Mouse (Mus musculus) midbrain, postnatal 0 days (tissue): ENCODE measurements around the gene Dbh. TPM values are rescaled to one million over a fixed set of nuclear protein-coding genes. Genes with fewer than 3 reads are reported as not detected.

ENCODE experiments used
- ATAC-seq: fragments of 200-750 bp; cut with Nextera tagmentation; 2 replicates; pipeline ENCODE4 v1.8.0; 2017; ENCODE audit warnings: moderate number of reproducible peaks, mild to moderate bottlenecking, moderate TSS enrichment, moderate library complexity; ENCODE audit not compliant: low FRiP score
- DNase-seq: peaks from one replicate; pipeline ENCODE4 v3.0.0-alpha.2; 2015; ENCODE audit warnings: low spot score
- H3K27ac ChIP-seq: fragments of 300-500 bp; sonication (generic); 2 replicates; pipeline ENCODE4 v1.5.1; 2014; ENCODE audit warnings: low read depth, mild to moderate bottlenecking, low read length, mixed read lengths
- H3K27me3 ChIP-seq: fragments of 300-500 bp; sonication (generic); 2 replicates; pipeline ENCODE4 v1.6.1; 2014; ENCODE audit warnings: low read length, control low read depth, mixed read lengths; ENCODE audit not compliant: insufficient read depth
- H3K36me3 ChIP-seq: fragments of 300-500 bp; sonication (generic); 2 replicates; pipeline ENCODE4 v1.6.1; 2014; ENCODE audit warnings: low read length, control low read depth, mixed read lengths; ENCODE audit not compliant: insufficient read depth
- H3K4me1 ChIP-seq: fragments of 300-500 bp; sonication (generic); 2 replicates; pipeline ENCODE4 v1.6.1; 2014; ENCODE audit warnings: mild to moderate bottlenecking, control low read depth, antibody characterized with exemption, low read length, mixed read lengths; ENCODE audit not compliant: insufficient read depth
- H3K4me2 ChIP-seq: fragments of 300-500 bp; sonication (generic); 2 replicates; pipeline ENCODE4 v1.6.1; 2014; ENCODE audit warnings: low read depth, mild to moderate bottlenecking, low read length, mixed read lengths; ENCODE audit not compliant: poor library complexity, severe bottlenecking
- H3K4me3 ChIP-seq: fragments of 300-500 bp; sonication (generic); 2 replicates; pipeline ENCODE4 v1.5.1; 2014; ENCODE audit warnings: low read depth, mild to moderate bottlenecking, low read length, moderate library complexity
- H3K9ac ChIP-seq: fragments of 300-500 bp; sonication (generic); replicated peaks from 2 replicates; pipeline ENCODE4 v1.6.1; 2014; ENCODE audit warnings: mild to moderate bottlenecking, low read length, moderate library complexity, mixed read lengths; ENCODE audit not compliant: poor library complexity, severe bottlenecking
- H3K9me3 ChIP-seq: fragments of 300-500 bp; sonication (generic); 2 replicates; pipeline ENCODE4 v1.6.1; 2016; ENCODE audit warnings: low read length, control low read depth
- CTCF ChIP-seq: IDR thresholded peaks from 2 replicates; pipeline ENCODE4 v1.5.1; 2016; ENCODE audit warnings: antibody characterized with exemption, mild to moderate bottlenecking
- WGBS: fragments of 180-500 bp; shearing (Covaris S2); extraction: QIAGEN DNeasy Blood & Tissue Kit; methylation state at CpG from one replicate; pipeline ENCODE4 v1.1.7; 2014; 5-methylcytosine and 5-hydroxymethylcytosine counted together
- polyA plus RNA-seq: library from polyadenylated mRNA; unstranded; fragments of >200 nt; fragmentation: Nextera tagmentation; extraction: Ambion mirVana; gene quantifications from 2 replicates; pipeline ENCODE4 v1.2.1, GENCODE M21; 2015
- total RNA-seq: library from RNA; depleted of rRNA; stranded (reverse); fragments of >200 nt; gene quantifications from 2 replicates; pipeline ENCODE4 v1.2.3, GENCODE M21; 2014

Dbh gene
- total and polyA plus RNA-seq, 2 experiments from 2014 or later: 0.21 to 12.3 TPM

DNA sequence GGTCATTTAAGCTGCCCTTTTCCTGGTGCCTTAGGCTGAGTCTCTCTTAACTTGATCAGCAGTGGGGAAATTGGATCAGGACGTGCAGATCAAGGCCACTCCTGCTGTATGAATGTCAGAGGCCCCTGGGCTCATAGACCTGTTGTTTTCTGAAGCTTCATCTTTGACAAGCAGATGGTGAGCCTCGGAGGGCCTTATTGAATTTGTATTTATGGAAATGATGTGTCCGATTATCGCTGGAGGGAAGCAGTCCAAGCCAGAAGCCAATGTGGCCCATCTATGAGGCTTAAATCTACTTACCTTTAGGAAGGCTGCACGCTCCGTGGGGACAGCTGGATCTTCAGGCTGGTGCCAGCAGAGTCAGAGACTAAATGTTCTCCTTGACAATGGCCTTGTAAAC lies 8.4 kb upstream of the Dbh start:
- Histone ChIP-seq H3K4me2 (no peak overlapping the region), H3K4me3 (no peak overlapping the region), H3K36me3 (no peaks in the 10 kb centered on the region), H3K27me3 (no peaks in the 10 kb centered on the region), H3K4me1 (no peaks in the 10 kb centered on the region), H3K9ac (no peak overlapping the region), H3K27ac (no peak overlapping the region), H3K9me3 (no peaks in the 10 kb centered on the region)
- DNase-seq: no peak
- no peak for TF ChIP-seq CTCF
- 35% methylated on average over 6 of the region's 6 CpGs for WGBS
- no peak for ATAC-seq

DNA sequence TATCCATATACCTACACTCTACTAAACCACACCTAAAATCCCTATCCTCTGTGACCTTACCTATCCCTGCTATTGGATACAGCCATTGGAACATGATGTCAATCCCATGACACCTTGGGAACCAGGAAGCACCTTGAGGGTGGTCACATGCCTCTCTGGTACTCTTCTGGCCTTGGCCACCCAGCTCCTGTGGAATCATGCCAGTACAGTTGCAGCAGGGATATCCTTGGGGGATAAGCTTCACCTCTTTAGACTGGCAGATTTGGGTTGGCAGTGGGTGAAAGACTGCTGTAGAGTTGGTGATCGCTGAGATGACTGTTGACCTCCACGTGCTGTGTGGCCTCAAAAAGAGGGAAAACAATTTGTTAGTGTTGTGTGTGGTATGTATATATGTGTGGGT lies 3.5 kb upstream of the Dbh start:
- H3K4me3 ChIP-seq: no peak overlapping the region
- no peaks in the 10 kb centered on the region for H3K4me1 ChIP-seq
- H3K36me3 ChIP-seq: no peaks in the 10 kb centered on the region
- WGBS: 80% methylated on average over 2 of the region's 2 CpGs
- no peak overlapping the region for H3K9ac ChIP-seq
- no peak for ATAC-seq
- no peak overlapping the region for H3K27ac ChIP-seq
- H3K27me3 ChIP-seq: no peaks in the 10 kb centered on the region
- H3K4me2 ChIP-seq: no peak overlapping the region
- no peaks in the 10 kb centered on the region for H3K9me3 ChIP-seq
- TF ChIP-seq CTCF: no peak
- no peak for DNase-seq

DNA sequence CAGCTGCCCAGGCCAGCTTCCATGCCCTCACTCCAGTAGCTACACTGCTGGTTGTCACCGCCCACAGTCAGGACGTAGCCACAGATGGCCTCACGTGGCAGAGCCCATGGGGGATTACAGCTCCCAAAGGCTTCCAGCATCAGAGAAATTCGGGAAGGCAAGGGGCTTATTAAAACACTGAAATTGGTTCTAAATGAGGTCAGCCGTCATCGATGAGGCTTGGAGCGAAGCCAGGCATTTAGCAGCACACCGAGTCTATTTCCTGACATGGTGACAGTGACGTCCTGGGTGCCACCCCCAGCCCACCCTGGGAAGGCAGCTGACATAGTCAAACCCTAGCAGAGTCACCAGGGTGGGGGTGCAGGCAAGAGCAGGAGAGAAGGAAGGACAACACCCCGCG lies 2.4 kb upstream of the Dbh start:
- Histone ChIP-seq H3K4me1 (no peaks in the 10 kb centered on the region; the same call in 1 of the 2 replicates), H3K9ac (no peak overlapping the region), H3K27ac (no peak overlapping the region), H3K4me2 (no peak overlapping the region), H3K4me3 (no peak overlapping the region), H3K27me3 (no peaks in the 10 kb centered on the region), H3K9me3 (no peaks in the 10 kb centered on the region), H3K36me3 (no peaks in the 10 kb centered on the region)
- ATAC-seq (no peak), DNase-seq (peak; percentile 43)
- 46% methylated on average over 11 of the region's 11 CpGs for WGBS
- no peak for TF ChIP-seq CTCF

DNA sequence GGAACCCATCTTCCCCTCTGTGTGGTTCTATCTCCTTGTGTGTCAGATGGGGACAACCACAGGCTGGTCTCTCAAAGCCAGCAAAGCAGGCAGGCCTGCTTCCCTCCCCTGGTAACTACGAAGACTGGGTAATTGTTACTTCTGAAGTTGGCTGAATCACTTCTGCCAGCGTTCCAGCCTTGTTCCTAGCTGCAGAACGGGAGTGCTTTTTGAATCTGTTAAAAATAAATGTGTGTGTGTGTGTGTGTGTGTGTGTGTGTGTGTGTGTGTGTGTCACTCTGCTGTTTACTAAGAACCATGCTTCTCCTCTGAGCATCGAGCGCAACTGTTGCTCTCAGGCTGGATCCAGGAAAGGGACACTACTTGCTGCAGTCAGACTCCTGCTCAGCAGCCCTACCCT lies 1.2 kb upstream of the Dbh start:
- Histone ChIP-seq H3K27ac (no peak overlapping the region), H3K4me2 (no peak overlapping the region), H3K4me3 (no peak overlapping the region), H3K9me3 (no peaks in the 10 kb centered on the region), H3K9ac (no peak overlapping the region), H3K27me3 (no peaks in the 10 kb centered on the region), H3K4me1 (no peaks in the 10 kb centered on the region; the same call in 1 of the 2 replicates), H3K36me3 (no peaks in the 10 kb centered on the region)
- no peak for ATAC-seq
- no peak for DNase-seq
- 70% methylated on average over 5 of the region's 5 CpGs for WGBS
- TF ChIP-seq CTCF: no peak

DNA sequence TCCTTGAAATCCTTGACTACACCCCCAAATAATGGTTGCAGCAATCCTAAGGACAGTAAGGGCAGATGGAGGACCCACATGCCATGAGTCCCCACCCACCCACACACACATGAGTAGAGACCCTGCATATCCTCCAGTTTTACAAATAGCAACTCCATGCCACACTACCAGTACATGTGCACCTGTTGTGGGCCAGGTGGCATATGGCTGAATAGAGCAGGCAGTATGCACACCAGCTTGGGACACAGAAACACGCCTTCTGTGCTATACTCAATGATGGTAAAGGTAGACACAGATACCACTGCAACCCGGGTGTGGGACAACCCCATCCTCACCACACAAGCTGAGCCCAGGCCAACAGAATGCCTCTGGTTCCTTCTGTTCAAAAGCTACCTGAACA lies 1.0 kb downstream of the Dbh start:
- 78% methylated on average over 2 of the region's 2 CpGs for WGBS
- ATAC-seq: no peak

DNA sequence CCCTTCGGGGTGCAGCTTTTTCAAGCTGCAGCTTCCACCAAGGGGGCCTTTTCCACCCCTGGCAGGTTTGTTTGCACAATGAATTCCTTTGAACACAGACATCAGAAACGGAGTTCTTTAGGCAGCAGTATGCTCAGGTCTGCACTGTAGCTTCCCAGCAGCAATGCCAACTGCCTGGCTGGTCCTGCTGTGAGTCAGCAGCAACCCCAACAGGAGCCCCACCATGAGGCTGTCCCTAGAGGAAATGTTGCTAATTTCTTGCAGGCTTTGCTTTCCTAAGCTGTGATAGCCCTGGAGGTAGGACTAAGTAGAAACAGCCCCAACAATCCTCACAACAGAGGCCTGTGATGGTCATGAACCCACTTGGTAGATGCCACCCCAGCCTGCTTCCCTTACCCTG lies 2.0 kb downstream of the Dbh start:
- DNase-seq: no peak
- H3K9me3 ChIP-seq: no peaks in the 10 kb centered on the region
- H3K4me3 ChIP-seq: no peak overlapping the region
- ATAC-seq: no peak
- 23% methylated on average over 2 of the region's 2 CpGs for WGBS
- H3K4me1 ChIP-seq: no peaks in the 10 kb centered on the region; the same call in 1 of the 2 replicates
- no peak overlapping the region for H3K9ac ChIP-seq
- no peak for TF ChIP-seq CTCF
- no peak overlapping the region for H3K27ac ChIP-seq
- H3K36me3 ChIP-seq: no peaks in the 10 kb centered on the region
- H3K27me3 ChIP-seq: no peaks in the 10 kb centered on the region
- H3K4me2 ChIP-seq: no peak overlapping the region

More for the DNA sequence above, 1.0 kb downstream of the Dbh start:
- no peak for DNase-seq
- no peak overlapping the region for H3K9ac ChIP-seq
- TF ChIP-seq CTCF: no peak
- no peak overlapping the region for H3K4me3 ChIP-seq
- H3K27ac ChIP-seq: no peak overlapping the region
- H3K4me2 ChIP-seq: no peak overlapping the region
- no peaks in the 10 kb centered on the region for H3K27me3 ChIP-seq
- no peaks in the 10 kb centered on the region; the same call in 1 of the 2 replicates for H3K4me1 ChIP-seq
- no peaks in the 10 kb centered on the region for H3K9me3 ChIP-seq
- no peaks in the 10 kb centered on the region for H3K36me3 ChIP-seq
